Mouse (Mus musculus) liver (tissue): ENCODE results near the gene Dnajc19.

ENCODE experiments used
- DNase-seq: peaks from one replicate; pipeline ENCODE4 v3.0.0-alpha.2; 2020; ENCODE audit warnings: mixed read lengths

Dnajc19 gene

DNA sequence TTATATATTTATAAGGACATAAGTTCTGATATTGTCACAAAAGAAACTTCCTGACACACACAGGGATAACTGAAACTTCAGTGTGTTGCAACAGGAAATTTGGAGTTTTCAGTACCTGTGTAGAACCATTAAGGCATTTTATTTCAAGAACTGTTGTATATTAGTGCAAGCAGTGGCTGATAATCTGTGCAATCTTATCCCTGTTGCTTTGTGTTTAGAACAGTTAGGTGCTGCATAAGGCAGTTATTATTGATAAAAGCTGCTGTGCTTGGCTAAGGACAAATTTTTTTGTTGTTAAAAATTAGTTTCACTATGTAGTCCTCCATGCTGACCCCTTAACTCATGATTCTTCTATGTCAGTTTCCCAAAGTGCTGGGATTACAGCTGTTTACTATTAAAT, 52.2 kb downstream of the Dnajc19 start:
- DNase-seq = no peak

DNA sequence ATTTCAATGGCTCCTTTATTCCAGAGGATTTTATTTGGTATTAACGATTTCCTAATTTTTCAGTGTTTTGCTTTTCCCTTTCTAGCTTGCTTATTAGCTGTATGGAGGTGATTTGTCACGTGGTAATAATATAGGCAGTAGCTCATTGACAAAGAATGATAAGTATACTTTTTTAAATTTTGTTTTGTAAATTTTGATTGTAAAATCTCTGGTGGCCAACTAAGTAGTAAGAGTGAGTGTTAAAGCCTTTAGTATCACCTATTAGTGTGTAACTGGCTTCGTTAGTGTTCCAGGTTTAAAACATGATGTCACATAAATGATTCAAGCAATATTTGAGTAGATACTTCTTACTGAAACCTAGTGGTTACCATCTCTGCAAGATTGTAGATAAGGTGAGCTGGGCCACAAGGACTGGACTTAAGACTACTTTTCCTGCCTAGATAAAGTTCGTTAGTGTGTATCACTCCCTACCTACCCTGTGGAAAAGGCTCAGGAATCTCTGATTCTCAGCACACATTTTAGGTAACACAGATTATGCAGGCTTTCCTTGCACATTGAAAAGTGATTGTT, 59.8 kb downstream of the Dnajc19 start:
- DNase-seq = no peak

GRCm38 (mm10) chr3:34020382-34021258, 60.5 kb downstream of the Dnajc19 start:
- no peak for DNase-seq

DNA sequence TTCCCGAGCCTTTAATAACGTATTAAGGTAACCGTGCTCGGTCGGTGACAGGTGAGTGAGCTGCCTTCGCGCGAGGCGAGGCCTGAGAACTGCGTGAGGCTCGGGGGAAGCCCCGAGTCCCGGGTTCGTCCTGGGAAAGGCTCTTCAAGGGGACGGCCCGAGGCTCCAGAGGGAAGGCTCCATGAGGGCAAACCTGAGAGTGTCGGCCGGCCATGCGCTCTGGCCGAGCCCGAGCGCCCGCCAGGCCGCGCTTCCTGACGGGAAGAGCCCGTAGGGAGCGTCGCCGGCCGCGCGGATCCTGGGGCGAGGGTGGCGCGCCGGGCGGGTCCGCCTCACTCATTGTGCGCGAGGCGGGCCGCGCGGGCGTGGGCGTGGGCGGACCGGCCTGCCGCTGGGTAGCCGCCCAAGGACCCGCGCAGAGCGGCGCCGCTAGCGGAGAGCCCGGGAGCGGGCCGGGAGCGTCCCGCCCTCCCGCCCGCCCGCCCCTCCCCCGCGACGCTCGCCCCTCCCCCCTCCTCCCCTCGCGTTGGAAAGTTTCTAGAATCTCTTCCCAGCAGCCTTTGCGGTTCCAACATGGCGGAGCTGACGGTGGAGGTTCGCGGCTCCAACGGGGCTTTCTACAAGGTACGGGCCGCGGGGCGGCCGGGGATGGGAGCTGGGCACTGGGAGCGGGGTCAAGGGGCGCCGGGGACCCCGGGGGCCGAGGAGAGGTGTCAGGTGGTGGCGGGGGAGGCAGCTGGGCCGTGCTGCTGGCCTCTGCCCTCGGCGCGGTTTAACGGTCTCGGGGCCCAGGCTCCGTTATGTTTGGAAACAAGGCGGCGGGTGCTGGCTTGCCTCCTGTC, 61.4 kb downstream of the Dnajc19 start, which contains the start of gene Fxr1:
Gene Fxr1, plus strand, starts transcription at position 404 of the 842 bp plus-strand sequence.
- peak; percentile 92 for DNase-seq

DNA sequence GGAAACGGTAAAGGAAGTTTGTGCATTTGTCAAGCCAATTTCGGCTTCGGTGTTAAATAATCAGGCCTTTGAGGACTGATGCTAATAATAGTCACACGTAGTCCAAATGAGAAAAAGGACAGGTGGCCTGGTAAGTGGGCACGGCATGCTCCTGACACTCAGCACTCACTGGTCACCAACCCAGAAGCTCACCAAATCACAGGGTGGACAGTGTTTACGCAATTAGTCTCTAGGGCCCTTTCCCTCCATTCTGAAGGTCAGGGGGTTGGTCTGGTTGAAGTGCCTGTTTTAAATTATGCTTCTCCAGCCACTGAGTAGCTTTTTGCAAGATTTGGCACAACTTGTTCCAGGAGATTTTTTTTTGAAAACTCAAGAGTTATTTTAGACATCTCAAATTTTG, 72.9 kb downstream of the Dnajc19 start:
- DNase-seq = no peak

DNA sequence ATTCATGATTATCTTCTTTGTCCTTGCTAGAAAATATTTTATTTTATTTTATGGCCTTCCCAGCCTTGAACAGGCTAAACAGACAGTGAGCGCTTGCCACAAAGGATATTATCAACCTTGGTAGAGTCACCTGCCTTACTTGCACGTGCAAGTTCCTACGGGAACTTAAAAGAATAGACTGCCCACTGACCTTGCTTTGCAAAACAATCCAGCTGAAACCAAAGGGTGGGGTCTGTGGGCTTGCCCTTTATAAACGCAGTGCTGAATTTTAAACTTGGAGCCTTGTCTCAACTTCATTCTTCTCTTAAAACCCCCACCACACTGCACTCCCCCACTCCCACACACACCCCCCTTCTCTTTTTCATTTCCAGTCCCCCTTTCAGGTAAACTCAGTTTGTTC, 73.5 kb downstream of the Dnajc19 start:
- DNase-seq = no peak

DNA sequence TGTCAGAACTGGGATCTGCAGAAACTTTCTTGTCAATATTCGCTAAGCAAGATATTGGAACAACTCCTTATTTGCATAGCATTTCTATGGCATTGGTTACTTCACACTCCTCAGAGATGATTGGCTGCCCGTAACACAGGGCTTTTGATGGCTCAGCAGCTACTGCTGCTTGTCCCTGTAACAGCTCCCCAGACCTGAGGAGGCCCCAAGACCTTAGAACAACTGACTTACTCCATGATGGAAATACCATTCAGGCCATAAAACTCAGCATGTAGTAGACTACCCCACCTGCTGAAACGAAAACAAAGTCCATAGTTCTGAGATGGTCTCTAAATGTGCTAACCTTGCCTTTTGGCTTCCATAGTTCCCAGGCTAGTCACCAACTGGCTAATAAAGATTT, 74.3 kb downstream of the Dnajc19 start:
- DNase-seq = no peak

DNA sequence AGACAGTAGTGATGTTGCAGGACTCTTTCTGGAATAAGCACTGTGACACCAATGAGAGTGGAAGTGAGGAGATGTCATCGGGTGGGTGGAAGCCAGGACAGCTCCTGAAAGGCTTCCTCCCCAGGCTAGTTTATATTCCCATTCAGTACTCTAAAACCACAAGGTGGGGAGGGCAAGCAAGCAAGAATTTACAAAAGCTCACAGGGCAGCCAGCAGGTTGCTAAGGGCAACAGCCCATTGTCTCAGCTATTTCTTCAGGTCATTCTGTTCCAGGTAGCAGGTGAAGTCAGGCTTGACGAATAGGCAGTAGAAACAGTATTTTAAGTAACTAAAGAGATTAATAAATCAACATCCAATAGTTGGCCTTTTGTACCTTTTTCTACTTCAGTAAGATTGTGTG, 74.8 kb downstream of the Dnajc19 start:
- DNase-seq = no peak
